Mouse (Mus musculus): ENCODE measurements around the gene Ppm1h.

DNA sequence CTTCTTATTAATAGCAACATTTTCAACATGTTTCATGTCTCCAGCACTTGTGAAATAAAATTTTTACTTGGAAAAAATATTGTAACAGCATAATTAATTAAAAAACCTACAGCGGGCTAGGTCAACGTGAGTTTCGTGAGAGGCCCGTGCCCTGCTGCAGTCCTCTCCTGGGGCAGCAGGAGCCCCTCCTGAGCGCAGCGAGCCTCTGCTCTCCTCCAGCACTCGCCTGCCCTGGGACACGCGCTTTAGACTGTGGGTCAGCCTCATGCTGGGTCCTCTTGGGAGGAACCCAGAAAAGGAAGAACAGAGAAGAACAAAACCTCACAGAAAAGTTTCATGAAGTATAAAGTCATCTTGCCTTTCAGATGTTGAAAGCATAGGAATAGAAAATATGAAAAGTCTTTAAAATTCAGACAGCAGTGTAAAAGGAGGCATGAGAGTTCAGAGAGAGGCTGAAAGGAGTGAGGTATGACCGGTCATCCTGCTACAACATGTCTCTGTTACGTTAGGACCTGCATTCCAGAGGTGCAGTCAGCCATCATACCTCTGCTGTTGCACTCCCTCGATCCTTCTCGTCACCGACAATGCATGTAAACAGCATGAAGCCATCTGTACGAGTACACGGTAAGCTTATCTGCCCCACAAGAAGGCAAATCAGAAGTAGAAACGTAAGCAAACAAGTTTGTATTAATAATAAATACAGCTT, 316.0 kb downstream of the Ppm1h start:
- TF ChIP-seq CTCF (conservative IDR thresholded peaks at IDR 0.05 in 1 of 2, IDR thresholded peaks at IDR 0.05 in 1 of 2; ENCODE audit: low read depth in 2 of 2, low read length in 2 of 2), result no peak
- TF ChIP-seq ZKSCAN1 (IDR thresholded peaks at IDR 0.05; ENCODE audit: borderline replicate concordance, low read depth, low read length), result no peak
- TF ChIP-seq SIN3A (IDR thresholded peaks at IDR 0.05; ENCODE audit: low read length), result no peak
- TF ChIP-seq UBTF (IDR thresholded peaks at IDR 0.05; ENCODE audit: low read depth, low read length), result no peak
- TF ChIP-seq ZC3H11A (IDR thresholded peaks at IDR 0.05; ENCODE audit: low read depth, low read length), result no peak
- no peak for TF ChIP-seq POLR2A (IDR thresholded peaks at IDR 0.05; ENCODE audit: low read depth, low read length)
- TF ChIP-seq MAZ (IDR thresholded peaks at IDR 0.05; ENCODE audit: low read depth, low read length), result no peak
- TF ChIP-seq ELF1 (IDR thresholded peaks at IDR 0.05; ENCODE audit: low read depth, low read length), result no peak
- no peak for TF ChIP-seq USF1 (IDR thresholded peaks at IDR 0.05; ENCODE audit: low read depth, low read length)
- TF ChIP-seq MEF2A (IDR thresholded peaks at IDR 0.05; ENCODE audit: borderline replicate concordance, low read depth, low read length), result no peak
